Mouse (Mus musculus) heart, postnatal 0 days (tissue): ENCODE results near the gene Pcsk2.

ENCODE experiments used
- CTCF ChIP-seq: IDR thresholded peaks from 2 replicates; pipeline ENCODE4 v1.5.1; 2016; ENCODE audit warnings: antibody characterized with exemption, control low read depth, low read depth
- EP300 ChIP-seq: IDR thresholded peaks from 2 replicates; pipeline ENCODE4 v1.6.1; 2016; ENCODE audit warnings: antibody characterized with exemption, low read depth

DNA sequence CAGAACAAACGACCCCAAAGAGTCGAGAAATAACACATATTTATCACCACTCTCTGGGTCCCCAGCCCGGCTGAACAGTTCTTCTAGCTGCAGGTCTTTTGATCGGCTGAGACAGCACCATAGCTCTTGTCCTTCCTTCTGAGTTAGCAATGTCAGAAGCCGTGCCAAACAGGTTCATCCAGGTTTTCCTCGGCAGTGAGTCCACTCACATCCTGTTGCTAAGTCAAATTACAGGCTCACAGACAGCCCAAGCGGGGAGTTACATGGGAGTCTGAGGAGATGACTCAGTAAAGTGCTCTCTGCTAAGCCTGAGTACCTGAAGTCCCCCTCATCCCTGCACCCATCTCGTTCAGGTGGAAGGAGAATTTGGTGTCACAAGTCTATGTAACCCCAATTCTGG is 318.6 kb downstream of the Pcsk2 start:
- TF ChIP-seq EP300 (no peak), CTCF (no peak)
